Mouse (Mus musculus): ENCODE results near the gene 4932438H23Rik.

DNA sequence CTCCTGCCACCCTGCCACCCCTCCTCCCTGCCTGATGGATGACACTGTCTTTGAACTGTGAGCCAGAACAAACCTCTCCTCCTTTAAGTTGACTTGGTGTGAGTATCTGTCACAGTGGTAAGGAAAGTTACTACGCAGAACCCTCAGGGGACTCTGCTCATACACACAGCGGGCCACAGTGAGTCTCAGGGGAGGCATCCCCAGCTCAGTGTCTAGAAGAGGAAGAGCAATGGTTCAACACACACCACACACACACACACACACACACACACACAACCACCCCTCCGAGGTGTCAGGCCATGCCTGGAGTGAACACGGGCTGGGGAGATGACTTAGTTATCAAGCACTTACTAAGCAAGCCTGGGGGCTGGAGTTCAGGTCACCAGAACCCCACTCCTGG, 33.5 kb upstream of the 4932438H23Rik start:
- TF ChIP-seq CTCF (IDR thresholded peaks at IDR 0.05; ENCODE audit: borderline replicate concordance, insufficient read depth, low read depth, low read length), result no peak
- TF ChIP-seq POLR2A (IDR thresholded peaks at IDR 0.05; ENCODE audit: borderline replicate concordance, insufficient read depth, low read length), result no peak
